Mouse (Mus musculus): Measurements from ENCODE around the gene Rnf207.

GRCm38 (mm10) chr4:152271334-152271733, 47.5 kb downstream of the Rnf207 start:
- TF ChIP-seq POLR2A (IDR thresholded peaks at IDR 0.05; ENCODE audit: insufficient read depth, low read depth, low read length) (no peak), CTCF (IDR thresholded peaks at IDR 0.05; ENCODE audit: insufficient read depth, low read depth, low read length) (no peak)
